Mouse (Mus musculus) embryonic facial prominence, embryonic 11.5 days (tissue): ENCODE data around the gene Tubg2. TPM values are rescaled to one million over a fixed set of nuclear protein-coding genes. Genes with fewer than 3 reads are reported as not detected.

Experiments used
- microRNA-seq: library from miRNA; unstranded; fragments of <30 nt; microRNA quantifications from one replicate; pipeline ENCODE4, GENCODE M21; 2016; ENCODE audit warnings: borderline number of aligned reads
- polyA plus RNA-seq: library from polyadenylated mRNA; unstranded; fragments of >200 nt; fragmentation: Nextera tagmentation; extraction: Ambion mirVana; gene quantifications from 2 replicates; pipeline ENCODE4 v1.2.1, GENCODE M21; 2014

Gene Tubg2
- polyA plus RNA-seq, 1 experiment from 2014 or later, result 7.8 TPM

Small RNA genes lying within 50 kb of the gene (microRNA-seq; reads per million reads assigned to microRNA genes)
- not detected for gene Gm27626

Other genes with a start within 250 kb of the Tubg2 start
- gene Stat3, start 216.4 kb upstream of the Tubg2 start, polyA plus RNA-seq, result 22.5 and 23.5 TPM in 2 replicates
- 14.7 and 16.3 TPM in 2 replicates for gene Cavin1, start 185.0 kb upstream of the Tubg2 start, polyA plus RNA-seq
- gene Atp6v0a1, start 146.5 kb upstream of the Tubg2 start, polyA plus RNA-seq, result 28.0 and 28.4 TPM in 2 replicates
- gene Naglu, start 85.9 kb upstream of the Tubg2 start, polyA plus RNA-seq, result 3.5 and 5.9 TPM in 2 replicates
- gene Hsd17b1, start 77.5 kb upstream of the Tubg2 start, polyA plus RNA-seq, result not detected in 2 replicates
- gene Coasy, start 73.3 kb upstream of the Tubg2 start, polyA plus RNA-seq, result 44.9 and 58.1 TPM in 2 replicates
- 45.7 and 47.9 TPM in 2 replicates for gene Mlx, start 68.6 kb upstream of the Tubg2 start, polyA plus RNA-seq
- 61.2 and 62.4 TPM in 2 replicates for gene Psmc3ip, start 60.5 kb upstream of the Tubg2 start, polyA plus RNA-seq
- gene Retreg3, start 36.0 kb upstream of the Tubg2 start, polyA plus RNA-seq, result 10.7 and 12.7 TPM in 2 replicates
- 91.6 and 98.4 TPM in 2 replicates for gene Tubg1, start 36.0 kb upstream of the Tubg2 start, polyA plus RNA-seq
- 0.28 and 0.39 TPM in 2 replicates for gene Cntnap1, start 14.6 kb downstream of the Tubg2 start, polyA plus RNA-seq
- gene Plekhh3, start 15.4 kb downstream of the Tubg2 start, polyA plus RNA-seq, result 3.7 and 5.3 TPM in 2 replicates
- gene Ccr10, start 19.5 kb downstream of the Tubg2 start, polyA plus RNA-seq, result 0.20 TPM in 1 of 2 replicates, not detected in the other
- 11.6 and 12.4 TPM in 2 replicates for gene Ezh1, start 70.6 kb downstream of the Tubg2 start, polyA plus RNA-seq
- gene Ramp2, start 90.1 kb downstream of the Tubg2 start, polyA plus RNA-seq, result 64.8 and 69.3 TPM in 2 replicates
- 114 and 117 TPM in 2 replicates for gene Vps25, start 97.8 kb downstream of the Tubg2 start, polyA plus RNA-seq
- 2.4 and 3.5 TPM in 2 replicates for gene Wnk4, start 104.7 kb downstream of the Tubg2 start, polyA plus RNA-seq
- gene Cntd1, start 123.1 kb downstream of the Tubg2 start, polyA plus RNA-seq, result 1.6 and 1.8 TPM in 2 replicates
- gene Coa3, start 123.2 kb downstream of the Tubg2 start, polyA plus RNA-seq, result 193 and 212 TPM in 2 replicates
- 158 and 160 TPM in 2 replicates for gene Becn1, start 146.4 kb downstream of the Tubg2 start, polyA plus RNA-seq
- 150 and 154 TPM in 2 replicates for gene Psme3, start 160.3 kb downstream of the Tubg2 start, polyA plus RNA-seq
- gene Aoc2, start 169.2 kb downstream of the Tubg2 start, polyA plus RNA-seq, result 1.2 TPM in 2 replicates
- 0.04 TPM in 1 of 2 replicates, not detected in the other for gene Aoc3, start 174.7 kb downstream of the Tubg2 start, polyA plus RNA-seq
- gene G6pc, start 211.7 kb downstream of the Tubg2 start, polyA plus RNA-seq, result not detected in 2 replicates